Mouse (Mus musculus) frontal cortex, postnatal 10 days (tissue): Measurements from ENCODE around the gene Tmem179.

ENCODE experiments used
- DNase-seq, 2 experiments: peaks; one replicate each; pipeline ENCODE4 v3.0.0; 2022; ENCODE audit warnings: low spot score in 2 of 2, mixed read lengths in 1 of 2

Gene Tmem179

DNA sequence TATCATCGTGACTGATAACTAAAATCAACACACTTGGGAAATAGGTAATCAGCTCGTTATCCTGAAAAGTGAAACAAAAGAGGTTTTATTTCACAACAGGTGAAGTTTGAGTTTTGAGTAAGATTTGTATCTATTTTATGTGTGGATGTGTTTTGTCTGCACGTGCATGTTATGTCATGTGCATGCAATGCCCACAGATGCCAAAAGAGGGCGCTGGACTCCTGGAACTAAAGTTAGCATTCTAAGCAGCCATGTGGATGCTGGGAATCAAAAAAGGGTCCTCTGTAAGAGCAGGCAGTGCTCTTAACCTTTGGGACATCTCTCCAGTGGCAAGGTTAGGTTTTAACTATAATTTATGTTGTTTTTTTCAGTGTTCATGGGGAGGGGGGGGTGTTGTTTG is 53.3 kb downstream of the Tmem179 start:
- DNase-seq = no peak

GRCm38 (mm10) chr12:112462423-112462822 is 54.1 kb downstream of the Tmem179 start:
- no peak for DNase-seq

GRCm38 (mm10) chr12:112457839-112458238 is 58.7 kb downstream of the Tmem179 start:
- peak; percentile 66 to 72 for DNase-seq

- DNase-seq = no peak
Measured at GRCm38 (mm10) chr12:112456144-112456713, 60.3 kb downstream of the Tmem179 start.

DNA sequence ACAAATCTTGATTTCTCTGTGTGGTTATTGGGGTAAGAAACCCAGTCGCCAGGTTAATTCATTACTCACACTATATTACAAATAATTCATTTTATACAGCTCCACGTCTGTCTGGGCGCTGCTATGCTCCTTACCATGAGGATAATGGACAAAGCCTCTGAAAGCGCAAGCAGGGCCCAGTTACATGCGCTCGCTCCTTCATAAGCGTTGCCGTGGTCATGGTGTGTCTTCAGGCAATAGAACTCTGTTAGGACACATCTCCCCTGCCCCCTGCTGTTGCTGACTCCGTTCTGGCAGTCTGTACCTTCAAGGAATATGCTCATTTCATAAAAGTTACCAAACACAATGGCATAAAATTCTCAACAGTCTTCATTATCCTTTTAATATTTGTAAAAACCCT is 64.7 kb downstream of the Tmem179 start:
- DNase-seq = no peak

GRCm38 (mm10) chr12:112451381-112451780 is 65.2 kb downstream of the Tmem179 start:
- no peak for DNase-seq

- DNase-seq = peak in 1 of 2 experiments; percentile 42
Measured at GRCm38 (mm10) chr12:112450883-112451282, 65.7 kb downstream of the Tmem179 start.
